21 mouse cellular contexts compared by ENCODE assay signal in genomic region chr1:135017656-135018015, GRCm38 (mm10). TPM values are rescaled to one million over a fixed set of nuclear protein-coding genes. Genes with fewer than 3 reads are reported as not detected.
A peak's percentile ranks its signal among the peaks of the same experiment; 100 is the strongest.
DNase-seq lines count a peak whose midpoint lies in the region; ATAC-seq and TF ChIP-seq lines count a peak whose summit lies in the region.
"Had no signal": no experiment of that assay in that cellular context is flagged by ENCODE, and none has a peak within 500 bp of the region (broad histone marks: within the 10 kb centered on the region; RNA-seq: fewer than 3 reads in every experiment).

No protein-coding gene starts in this region.

- no peak for TF ChIP-seq CTCF in gastrocnemius, adult 2 months (IDR thresholded peaks at IDR 0.05)

- no peaks in the 10 kb centered on the region for H3K9me3 ChIP-seq in heart, embryonic 14.5 days (ENCODE audit: control insufficient read depth, low read length)
- H3K9me3 ChIP-seq in limb, embryonic 10.5 days (replicated peaks) = no peaks in the 10 kb centered on the region
- H3K9me3 ChIP-seq: embryonic facial prominence, embryonic 12.5 days; limb, embryonic 12.5 days; liver, embryonic 13.5 days; neural tube, embryonic 12.5 days; stomach, embryonic 15.5 days had no signal

- H3K4me1 ChIP-seq in heart, embryonic 14.5 days (ENCODE audit: control insufficient read depth in 2 of 2, insufficient read depth in 2 of 2, low read length in 2 of 2) = peaks cover 69 to 82% of the 10 kb centered on the region in 2 experiments
- H3K4me1 ChIP-seq in limb, embryonic 10.5 days = peaks cover 66% of the 10 kb centered on the region

- H3K4me2 ChIP-seq in heart, embryonic 14.5 days (ENCODE audit: low read length) = no peak overlapping the region
- H3K4me2 ChIP-seq: embryonic facial prominence, embryonic 12.5 days; limb, embryonic 12.5 days; liver, embryonic 13.5 days; lung, embryonic 14.5 days; neural tube, embryonic 12.5 days; stomach, embryonic 15.5 days had no signal

- no peak overlapping the region for H3K9ac ChIP-seq in heart, embryonic 14.5 days (ENCODE audit: low read length)
- H3K9ac ChIP-seq: embryonic facial prominence, embryonic 12.5 days; forebrain, postnatal 0 days; limb, embryonic 12.5 days; liver, embryonic 13.5 days; lung, embryonic 14.5 days; neural tube, embryonic 12.5 days; stomach, embryonic 15.5 days had no signal

- H3K27me3 ChIP-seq in heart, embryonic 14.5 days (ENCODE audit: control insufficient read depth, insufficient read depth, low read length) = no peaks in the 10 kb centered on the region
- peaks cover 12% of the 10 kb centered on the region for H3K27me3 ChIP-seq in limb, embryonic 10.5 days (ENCODE audit: low read depth, poor library complexity, severe bottlenecking)
- H3K27me3 ChIP-seq: neural tube, embryonic 12.5 days; stomach, embryonic 15.5 days had no signal

- H3K4me3 ChIP-seq in gastrocnemius, adult 2 months = no peak overlapping the region
- H3K4me3 ChIP-seq in heart, embryonic 14.5 days (ENCODE audit: control insufficient read depth in 1 of 2, insufficient read depth in 1 of 2, low read depth in 1 of 2, low read length in 2 of 2) = no peak overlapping the region
- H3K4me3 ChIP-seq in limb, embryonic 10.5 days = no peak overlapping the region
- H3K4me3 ChIP-seq: embryonic facial prominence, embryonic 12.5 days; limb, embryonic 12.5 days; liver, embryonic 13.5 days; neural tube, embryonic 12.5 days; stomach, embryonic 15.5 days had no signal

- no peaks in the 10 kb centered on the region for H3K36me3 ChIP-seq in heart, embryonic 14.5 days (ENCODE audit: control insufficient read depth, insufficient read depth, low read length)
- no peaks in the 10 kb centered on the region for H3K36me3 ChIP-seq in limb, embryonic 10.5 days
- H3K36me3 ChIP-seq: embryonic facial prominence, embryonic 12.5 days; limb, embryonic 12.5 days; liver, embryonic 13.5 days; neural tube, embryonic 12.5 days; stomach, embryonic 15.5 days had no signal

- intact Hi-C loops in gastrocnemius, adult 2 months (cut with DNase I) = no loop called here

- ATAC-seq in heart, embryonic 14.5 days (ENCODE audit: insufficient number of reproducible peaks, insufficient read depth, low FRiP score, low read depth) = no peak
- ATAC-seq: forebrain, postnatal 0 days had no signal

- 57% methylated on average over 2 of the region's 2 CpGs for WGBS in heart, embryonic 14.5 days
- 61% methylated on average over 2 of the region's 2 CpGs for WGBS in limb, embryonic 10.5 days

- DNase-seq in gastrocnemius, adult 2 months = peak; percentile 58
- DNase-seq in gastrocnemius, postnatal 10 days = no peak
- peak; percentile 13 for DNase-seq in adipocyte (ENCODE audit: low spot score)
- DNase-seq in heart, postnatal 4 days = peak; percentile 41
- DNase-seq in right cerebral cortex, postnatal 25 days = no peak
- DNase-seq in limb, embryonic 10.5 days (ENCODE audit: low spot score) = no peak
- DNase-seq: B cell, adult 2 months; cerebellum, adult 9-11 months; forebrain, postnatal 0 days; kidney, adult 11 months; liver, embryonic 13.5 days; lung, postnatal 4 days; spleen, adult 18-20 months; thymus, adult 18-20 months; thymus, postnatal 4 days had no signal

- H3K27ac ChIP-seq in gastrocnemius, adult 2 months = no peak overlapping the region
- H3K27ac ChIP-seq in heart, embryonic 14.5 days (replicated peaks in 1 of 2; ENCODE audit: control insufficient read depth in 1 of 2, insufficient read depth in 1 of 2, low read depth in 2 of 2, low read length in 2 of 2) = peak overlapping the region; percentile 42 to 45; a peak in 3 of 4 replicates
- H3K27ac ChIP-seq in limb, embryonic 10.5 days = no peak overlapping the region
- H3K27ac ChIP-seq: embryonic facial prominence, embryonic 12.5 days; limb, embryonic 12.5 days; liver, embryonic 13.5 days; neural tube, embryonic 12.5 days; stomach, embryonic 15.5 days had no signal

RNA-seq across cellular contexts. Expression of gene Ube2t, which starts 55.3 kb away (rescaled TPM):
- total RNA-seq in gastrocnemius, adult 2 months (2021) = 10 to 100 TPM in 1 of 2 experiments, 1 to 10 TPM in 1; 4.3 to 11.4 TPM
- 1 to 10 TPM; 7.2 to 8.8 TPM for total RNA-seq in gastrocnemius, postnatal 10 days (2021)
- polyA plus RNA-seq in heart, embryonic 14.5 days (2014; fragmentation: Nextera tagmentation; extraction: Ambion mirVana) = 44.7 and 47.9 TPM in 2 replicates
- 10 to 100 TPM; 22.6 to 24.2 TPM for total RNA-seq in heart, postnatal 4 days (2021)
- 50.2 and 51.1 TPM in 2 replicates for polyA plus RNA-seq in limb, embryonic 10.5 days (2016; fragmentation: Nextera tagmentation; extraction: Ambion mirVana)

Comparison
In these comparisons a context has a peak if more than half of its experiments do, and no peak if none do; other contexts are left out.
1. DNase-seq: peak in gastrocnemius, adult 2 months (single experiment), adipocyte (single experiment) and heart, postnatal 4 days (single experiment); none in gastrocnemius, postnatal 10 days (single experiment), right cerebral cortex, postnatal 25 days (single experiment) and limb, embryonic 10.5 days (single experiment).
2. H3K27ac ChIP-seq: peak in heart, embryonic 14.5 days (2 of 2); none in gastrocnemius, adult 2 months (single experiment) and limb, embryonic 10.5 days (single experiment).